Mouse (Mus musculus) 3T3-L1 (cell line): ENCODE data around the gene Ercc8.

ENCODE experiments used
- DNase-seq: peaks from one replicate; pipeline ENCODE4 v3.0.0-alpha.2; 2015; ENCODE audit warnings: low read depth, low spot score

The Ercc8 gene

GRCm38 (mm10) chr13:108157732-108158464, 633 bp upstream of the Ercc8 start:
- peak; percentile 35 for DNase-seq

GRCm38 (mm10) chr13:108159241-108159575, 677 bp downstream of the Ercc8 start:
- no peak for DNase-seq

GRCm38 (mm10) chr13:108159963-108160362, 1.4 kb downstream of the Ercc8 start:
- peak; percentile 72 for DNase-seq

GRCm38 (mm10) chr13:108163912-108164311, 5.4 kb downstream of the Ercc8 start:
- no peak for DNase-seq

GRCm38 (mm10) chr13:108164621-108165020, 6.1 kb downstream of the Ercc8 start:
- no peak for DNase-seq

DNA sequence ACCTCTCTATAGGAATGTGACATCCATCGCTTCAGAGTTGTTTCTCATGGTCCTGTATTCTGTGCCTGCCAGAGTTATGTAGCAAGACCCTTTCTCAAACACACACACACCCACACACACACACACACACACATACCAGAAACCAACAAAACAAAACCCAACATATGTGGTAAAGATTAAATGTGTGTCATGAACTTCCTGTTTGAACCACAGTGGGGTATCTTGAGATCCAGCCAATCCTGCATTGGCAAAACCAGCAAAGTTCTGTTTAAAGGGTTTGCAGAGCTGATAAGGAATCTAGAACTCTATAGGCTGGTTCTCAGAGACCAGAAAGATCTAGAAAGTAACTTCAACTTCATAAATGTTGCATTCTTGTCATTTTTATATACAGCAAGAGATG, 11.5 kb downstream of the Ercc8 start:
- no peak for DNase-seq

- no peak for DNase-seq
Observed at GRCm38 (mm10) chr13:108170511-108170910, 12.0 kb downstream of the Ercc8 start.

GRCm38 (mm10) chr13:108179618-108180017, 21.1 kb downstream of the Ercc8 start:
- DNase-seq, result no peak

GRCm38 (mm10) chr13:108180821-108181220, 22.3 kb downstream of the Ercc8 start:
- no peak for DNase-seq

DNA sequence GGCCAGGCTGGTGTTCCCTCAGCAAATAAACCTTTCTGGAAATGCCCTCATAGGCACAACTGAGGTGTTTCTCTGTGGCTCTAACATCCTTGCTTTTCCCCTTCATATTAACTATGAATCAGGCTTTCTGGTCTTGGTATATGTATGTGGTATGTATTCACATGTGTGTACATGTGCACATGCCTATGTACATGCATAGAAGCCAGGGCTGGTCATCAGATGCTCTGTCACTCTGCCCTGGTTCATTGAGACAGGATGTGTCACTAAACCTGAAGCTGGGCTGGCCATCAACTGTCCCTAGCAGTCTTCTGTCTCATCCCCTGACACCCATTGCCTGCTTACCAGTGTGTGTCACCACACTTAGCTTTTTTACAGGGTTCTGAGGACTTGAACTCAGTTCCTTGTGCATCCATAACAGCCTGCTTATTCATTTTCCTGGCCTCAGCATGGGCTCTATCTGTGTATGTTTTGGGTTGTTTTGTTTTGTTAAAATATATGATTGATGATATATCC, 26.3 kb downstream of the Ercc8 start:
- DNase-seq, result no peak

DNA sequence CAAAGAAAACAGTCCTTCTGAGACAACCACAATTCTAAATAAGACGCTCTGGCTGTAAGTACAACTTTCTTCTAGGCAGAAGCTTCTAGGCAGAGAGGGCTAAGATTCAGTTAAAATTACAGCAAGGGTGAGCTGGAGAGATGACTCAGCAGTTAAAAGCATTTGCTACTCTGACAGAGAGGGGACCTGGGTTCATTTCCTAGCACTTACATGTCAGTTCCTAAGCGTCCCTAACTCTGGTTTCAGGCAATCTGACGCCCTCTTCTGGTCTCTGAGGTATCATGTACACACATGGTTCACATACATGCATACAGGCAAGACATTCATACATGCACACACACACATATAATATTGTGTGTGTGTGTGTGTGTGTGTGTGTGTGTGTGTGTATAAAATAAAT, 27.0 kb downstream of the Ercc8 start:
- peak; percentile 3 for DNase-seq

GRCm38 (mm10) chr13:108187994-108188393, 29.5 kb downstream of the Ercc8 start:
- peak; percentile 13 for DNase-seq

GRCm38 (mm10) chr13:108191074-108191720, 32.7 kb downstream of the Ercc8 start:
- DNase-seq, result peak; percentile 66

GRCm38 (mm10) chr13:108195474-108195873, 36.9 kb downstream of the Ercc8 start:
- DNase-seq, result no peak

- peak; percentile 12 for DNase-seq
Observed at GRCm38 (mm10) chr13:108204857-108205256, 46.3 kb downstream of the Ercc8 start.

DNA sequence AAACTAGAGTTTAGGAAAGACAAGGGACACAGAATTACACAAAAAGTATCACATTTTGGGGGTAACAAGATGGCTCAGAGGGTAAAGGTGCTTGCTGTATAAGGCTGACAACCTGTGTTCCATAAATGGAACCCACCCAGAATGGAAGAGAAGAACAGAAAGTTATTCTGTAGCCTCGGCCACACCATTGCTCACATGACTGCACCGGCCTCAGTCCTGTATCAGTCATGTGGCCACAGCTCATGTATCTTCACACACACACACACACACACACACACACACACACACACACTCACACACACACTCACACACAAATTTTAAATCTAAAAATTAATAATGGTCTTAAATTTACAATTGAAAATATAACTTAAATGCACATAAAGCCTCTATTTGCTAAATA, 48.9 kb downstream of the Ercc8 start:
- DNase-seq, result no peak

DNA sequence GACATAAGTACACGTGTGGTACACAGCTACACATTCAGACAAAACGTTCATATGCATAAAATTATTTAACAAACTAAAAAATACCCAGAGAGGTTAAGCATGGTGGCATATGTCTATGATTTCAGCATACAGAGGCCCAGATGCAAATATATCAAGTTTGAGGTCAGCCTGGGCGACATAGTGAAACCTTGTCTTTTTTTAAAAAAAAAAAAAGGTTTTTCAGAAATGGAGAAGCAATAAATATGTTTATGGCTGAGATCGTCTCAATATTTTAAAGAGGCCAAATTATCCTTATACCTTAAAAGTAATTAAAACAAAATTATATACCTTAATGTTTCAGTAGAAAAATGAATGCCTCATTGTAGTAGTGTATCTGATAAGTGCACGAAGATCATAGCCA, 49.6 kb downstream of the Ercc8 start:
- no peak for DNase-seq

DNA sequence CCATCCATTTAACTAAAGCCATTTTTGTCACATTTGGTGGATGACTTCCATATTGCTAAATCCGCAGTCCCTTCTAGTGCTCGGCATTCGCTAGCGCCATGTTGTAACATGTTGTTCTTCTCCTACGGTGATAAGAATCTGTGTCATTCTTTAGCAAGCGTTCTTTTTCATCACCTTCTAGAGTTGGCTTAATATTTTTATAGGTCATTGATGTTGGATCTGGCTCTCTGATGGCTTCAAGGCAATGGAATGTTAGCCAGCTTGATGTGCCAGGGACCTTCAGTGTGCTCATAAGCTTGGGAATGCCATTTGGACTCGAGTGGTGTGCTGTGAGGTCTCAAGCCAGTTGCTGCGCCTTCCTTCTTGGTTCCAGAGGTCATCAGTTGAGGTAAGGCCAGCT, 52.4 kb downstream of the Ercc8 start:
- DNase-seq, result no peak

DNA sequence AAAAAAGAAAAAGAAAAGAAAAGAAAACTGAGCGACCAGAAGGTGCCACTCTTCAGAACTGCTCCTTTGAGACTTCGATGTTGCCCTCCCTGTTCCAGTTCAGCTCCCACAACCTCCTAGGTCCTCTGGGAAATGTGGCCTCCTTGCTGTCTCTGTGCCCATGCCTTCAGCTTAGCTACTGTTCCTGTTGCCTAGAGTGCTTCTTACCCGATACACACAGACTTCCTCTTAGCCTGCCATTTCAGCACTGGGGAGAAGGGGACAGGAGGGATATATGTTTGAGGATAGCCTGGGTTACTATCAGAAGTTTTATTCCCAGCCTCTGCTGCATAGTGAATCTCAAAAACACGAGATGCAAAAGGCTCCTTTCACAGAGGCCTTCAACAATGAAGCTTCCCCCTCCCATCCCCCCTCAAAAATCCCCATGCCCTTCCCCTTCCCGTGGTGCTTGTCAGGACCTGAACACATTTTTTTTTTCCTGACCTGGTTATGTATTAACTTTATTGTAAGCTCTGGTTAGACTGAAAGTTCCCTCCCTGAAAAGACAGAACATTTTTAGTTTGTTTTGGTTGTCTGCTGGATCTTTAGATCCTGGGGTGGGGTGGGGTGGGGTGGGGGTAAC, 54.0 kb downstream of the Ercc8 start:
- no peak for DNase-seq

DNA sequence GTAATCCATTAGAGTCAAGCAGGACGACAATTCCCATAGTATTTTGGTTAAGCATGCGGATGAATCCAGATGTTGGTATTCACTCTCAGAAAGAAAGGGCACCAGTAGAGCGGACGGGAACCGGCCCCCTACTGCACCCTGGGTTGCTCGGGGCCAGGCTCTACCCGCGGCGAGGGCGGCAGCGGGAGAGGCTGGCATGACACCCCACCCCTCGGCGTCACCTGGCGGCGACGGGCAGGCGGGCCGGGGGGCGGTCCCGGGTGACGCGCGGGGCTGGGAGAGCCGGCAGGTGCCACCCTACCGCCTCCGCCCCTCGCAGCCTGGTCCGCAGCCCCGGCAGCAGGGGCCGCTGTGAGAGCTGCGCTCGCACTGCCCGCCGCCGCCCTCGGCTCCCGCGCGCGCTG, 55.6 kb downstream of the Ercc8 start, which contains the start of gene Elovl7:
Gene Elovl7, plus strand, starts transcription at position 324 of the 404 bp plus-strand sequence.
- DNase-seq, result no peak

DNA sequence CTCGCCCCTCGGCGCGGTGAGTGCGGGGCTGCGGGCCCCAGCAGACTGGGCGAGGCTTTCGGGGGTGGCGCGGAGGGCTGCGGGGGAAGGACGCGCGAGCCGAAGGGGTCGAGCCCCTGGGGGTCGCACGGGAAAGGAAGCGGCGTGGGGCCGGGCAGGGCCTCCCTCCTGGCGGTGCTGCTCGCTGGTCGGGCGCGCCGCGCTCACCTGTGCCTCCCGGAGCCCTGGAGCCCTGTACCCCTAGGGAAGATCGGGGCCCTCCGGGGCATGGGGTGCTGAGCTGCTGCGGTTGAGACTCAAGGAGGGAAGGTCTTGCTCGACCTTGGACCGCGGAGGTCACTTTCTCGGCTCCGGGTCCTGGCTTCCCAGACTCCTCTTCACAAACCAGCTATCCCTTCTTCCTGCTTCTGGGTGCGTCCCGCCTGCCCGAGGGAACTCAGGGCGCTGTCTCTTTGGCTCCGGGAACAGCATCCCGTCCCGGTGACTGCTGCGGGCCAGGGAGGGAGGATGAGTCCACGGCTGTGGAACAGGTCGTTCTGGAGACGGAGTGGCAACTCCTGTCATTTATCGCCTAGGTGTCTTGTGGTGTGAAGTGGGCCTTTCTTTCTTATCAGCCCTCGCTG, 56.1 kb downstream of the Ercc8 start:
- DNase-seq, result no peak

DNA sequence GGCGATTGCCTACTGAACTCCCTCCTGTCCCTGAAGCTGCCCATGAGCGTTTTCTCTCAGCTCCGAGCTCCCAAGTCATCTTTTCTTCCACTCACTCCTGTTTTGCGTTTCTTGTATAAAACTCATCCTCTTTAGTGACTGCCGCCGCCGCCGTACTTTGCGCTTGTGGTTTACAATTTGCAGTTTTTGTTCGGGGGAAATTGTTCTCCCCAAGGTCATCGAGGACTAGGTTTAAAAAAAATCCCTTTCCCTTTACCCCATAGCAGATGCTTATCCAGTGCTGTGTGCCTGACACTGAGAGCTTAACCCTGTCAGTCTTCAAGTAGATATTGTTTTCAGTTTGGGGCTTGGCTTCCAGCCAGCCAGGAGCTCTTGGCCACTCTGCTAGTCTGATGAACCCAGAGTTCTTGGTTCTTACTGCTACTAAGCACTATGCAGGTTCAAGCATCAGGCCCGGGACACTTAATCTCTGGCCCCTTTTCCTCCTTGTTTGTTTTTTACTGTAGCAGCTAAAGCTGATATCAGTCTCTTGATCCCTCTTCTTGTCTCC, 56.8 kb downstream of the Ercc8 start:
- DNase-seq, result no peak
